Mouse (Mus musculus): ENCODE measurements at regions not wholly inside any gene's neighbourhood (a gene's known extent, or its start where the extent isn't known, plus 50 kb on each side); places are given as distances from the start of the nearest gene placed in this dataset.

GRCm38 (mm10) chr2:46366135-46366485, 1248.9 kb upstream of the Zeb2 start:
- TF ChIP-seq CTCF (IDR thresholded peaks at IDR 0.05; ENCODE audit: control insufficient read depth, insufficient read depth, low read length) (no peak), POLR2A (IDR thresholded peaks at IDR 0.05; ENCODE audit: borderline replicate concordance, control insufficient read depth, low read depth, low read length) (no peak)
